Mouse (Mus musculus) liver, embryonic 13.5 days (tissue): ENCODE results near the gene Rccd1. TPM values are rescaled to one million over a fixed set of nuclear protein-coding genes. Genes with fewer than 3 reads are reported as not detected.
A peak's percentile ranks its signal among the peaks of the same experiment; 100 is the strongest.

Source experiments
- ATAC-seq: fragments of 200-750 bp; cut with Nextera tagmentation; 2 replicates; pipeline ENCODE4 v1.8.0; 2017; ENCODE audit warnings: low read depth, mild to moderate bottlenecking, moderate number of reproducible peaks, moderate library complexity
- DNase-seq: peaks from one replicate; pipeline ENCODE4 v3.0.0; 2022
- H3K27ac ChIP-seq: fragments of 300-500 bp; sonication (generic); 2 replicates; pipeline ENCODE4 v1.5.1; 2015; ENCODE audit warnings: moderate library complexity, mild to moderate bottlenecking, inconsistent platforms
- H3K27me3 ChIP-seq: fragments of 300-500 bp; sonication (generic); 2 replicates; pipeline ENCODE4 v1.6.1; 2015; ENCODE audit warnings: mild to moderate bottlenecking, inconsistent platforms
- H3K36me3 ChIP-seq: fragments of 300-500 bp; sonication (generic); 2 replicates; pipeline ENCODE4 v1.6.1; 2015; ENCODE audit warnings: mild to moderate bottlenecking, inconsistent platforms
- H3K4me1 ChIP-seq: fragments of 300-500 bp; sonication (generic); replicated peaks from 2 replicates; pipeline ENCODE4 v1.6.1; 2015; ENCODE audit warnings: inconsistent platforms
- H3K4me2 ChIP-seq: fragments of 300-500 bp; sonication (generic); 2 replicates; pipeline ENCODE4 v1.6.1; 2015; ENCODE audit warnings: inconsistent platforms, mild to moderate bottlenecking, moderate library complexity
- H3K4me3 ChIP-seq: fragments of 300-500 bp; sonication (generic); replicated peaks from 2 replicates; pipeline ENCODE4 v1.5.1; 2015; ENCODE audit warnings: mild to moderate bottlenecking, inconsistent platforms
- H3K9ac ChIP-seq: fragments of 300-500 bp; sonication (generic); 2 replicates; pipeline ENCODE4 v1.6.1; 2015; ENCODE audit warnings: mild to moderate bottlenecking, inconsistent platforms
- H3K9me3 ChIP-seq: fragments of 300-500 bp; sonication (generic); replicated peaks from 2 replicates; pipeline ENCODE4 v1.6.1; 2016; ENCODE audit warnings: inconsistent platforms
- WGBS: fragments of 180-500 bp; shearing (Covaris S2); methylation state at CpG from one replicate; pipeline ENCODE4 v1.1.7; 2015; ENCODE audit not compliant: insufficient replicate concordance; 5-methylcytosine and 5-hydroxymethylcytosine counted together
- polyA plus RNA-seq: library from polyadenylated mRNA; unstranded; fragments of >200 nt; fragmentation: Nextera tagmentation; extraction: Ambion mirVana; gene quantifications from 2 replicates; pipeline ENCODE4 v1.2.1, GENCODE M21; 2015

Rccd1 gene
- polyA plus RNA-seq, 1 experiment from 2014 or later: 3.4 TPM

- no peak for ATAC-seq
- H3K36me3 ChIP-seq: peaks cover 74% of the 10 kb centered on the region
Measured at GRCm38 (mm10) chr7:80298754-80299153, 25.5 kb downstream of the Rccd1 start.

GRCm38 (mm10) chr7:80297041-80297440, 27.2 kb downstream of the Rccd1 start:
- ATAC-seq (no peak), DNase-seq (no peak)
- H3K4me1 ChIP-seq: peaks cover 65% of the 10 kb centered on the region
- no peaks in the 10 kb centered on the region for H3K27me3 ChIP-seq
- no peak overlapping the region for H3K27ac ChIP-seq
- no peaks in the 10 kb centered on the region for H3K9me3 ChIP-seq
- 86% methylated on average over 3 of the region's 3 CpGs for WGBS
- peaks cover 59% of the 10 kb centered on the region for H3K36me3 ChIP-seq
- H3K9ac ChIP-seq: peak overlapping the region; percentile 98
- H3K4me3 ChIP-seq: peak overlapping the region; percentile 91
- peak overlapping the region; percentile 73 for H3K4me2 ChIP-seq

More at GRCm38 (mm10) chr7:80298754-80299153, 25.5 kb downstream of the Rccd1 start:
- H3K27me3 ChIP-seq: no peaks in the 10 kb centered on the region
- no peak overlapping the region for H3K27ac ChIP-seq
- H3K4me1 ChIP-seq: peaks cover 48% of the 10 kb centered on the region
- WGBS: 91% methylated on average over 4 of the region's 4 CpGs
- H3K4me2 ChIP-seq: no peak overlapping the region
- no peak overlapping the region; the same call in 1 of the 2 replicates for H3K4me3 ChIP-seq
- no peaks in the 10 kb centered on the region for H3K9me3 ChIP-seq
- DNase-seq: no peak
- no peak overlapping the region for H3K9ac ChIP-seq

- H3K9ac ChIP-seq: peak overlapping the region; percentile 98
- no peaks in the 10 kb centered on the region for H3K27me3 ChIP-seq
- 85% methylated on average over 6 of the region's 6 CpGs for WGBS
- ATAC-seq (no peak), DNase-seq (no peak)
- no peak overlapping the region for H3K27ac ChIP-seq
- H3K4me3 ChIP-seq: peak overlapping the region; percentile 91
- peaks cover 54% of the 10 kb centered on the region for H3K36me3 ChIP-seq
- H3K4me2 ChIP-seq: peak overlapping the region; percentile 73
- no peaks in the 10 kb centered on the region for H3K9me3 ChIP-seq
- H3K4me1 ChIP-seq: peaks cover 65% of the 10 kb centered on the region
Measured at GRCm38 (mm10) chr7:80296462-80296861, 27.8 kb downstream of the Rccd1 start.

GRCm38 (mm10) chr7:80294764-80295648, 29.2 kb downstream of the Rccd1 start:
- no peaks in the 10 kb centered on the region for H3K27me3 ChIP-seq
- H3K9ac ChIP-seq: peak overlapping the region; percentile 98
- H3K36me3 ChIP-seq: peaks cover 50% of the 10 kb centered on the region
- H3K4me1 ChIP-seq: peaks cover 64% of the 10 kb centered on the region
- no peaks in the 10 kb centered on the region for H3K9me3 ChIP-seq
- peak; percentile 38; the same call in 1 of the 2 replicates for ATAC-seq
- no peak for DNase-seq
- peak overlapping the region; percentile 91 for H3K4me3 ChIP-seq
- H3K27ac ChIP-seq: peak overlapping the region; percentile 93
- H3K4me2 ChIP-seq: peak overlapping the region; percentile 73
- 7% methylated on average over 37 of the region's 37 CpGs for WGBS

- Histone ChIP-seq H3K9me3 (no peaks in the 10 kb centered on the region), H3K27me3 (no peaks in the 10 kb centered on the region), H3K4me2 (peak within 1 kb of the TSS; percentile 73), H3K9ac (peak within 1 kb of the TSS; percentile 98), H3K27ac (peak within 1 kb of the TSS; percentile 93), H3K4me3 (peak within 1 kb of the TSS; percentile 91), H3K4me1 (peaks cover 56% of the 10 kb centered on the region), H3K36me3 (peaks cover 48% of the 10 kb centered on the region)
- WGBS: under 1% methylated on average over 52 of the region's 52 CpGs
- peak; percentile 100 for DNase-seq
- ATAC-seq: peak; percentile 98
Measured at GRCm38 (mm10) chr7:80294062-80294763, 30.0 kb downstream of the Rccd1 start, which contains the start of gene Prc1. TSS of gene Prc1 (plus strand) at chr7:80294450.

- no peak overlapping the region for H3K27ac ChIP-seq
- ATAC-seq (no peak), DNase-seq (no peak)
- H3K36me3 ChIP-seq: peaks cover 73% of the 10 kb centered on the region
- H3K9me3 ChIP-seq: no peaks in the 10 kb centered on the region
- H3K4me1 ChIP-seq: peaks cover 26% of the 10 kb centered on the region
- 80% methylated on average over 10 of the region's 10 CpGs for WGBS
- no peaks in the 10 kb centered on the region for H3K27me3 ChIP-seq
- no peak overlapping the region for H3K4me2 ChIP-seq
- H3K9ac ChIP-seq: no peak overlapping the region
- H3K4me3 ChIP-seq: no peak overlapping the region
Measured at GRCm38 (mm10) chr7:80287736-80288135, 36.5 kb downstream of the Rccd1 start.

GRCm38 (mm10) chr7:80285725-80286124, 38.5 kb downstream of the Rccd1 start:
- no peak for ATAC-seq
- Histone ChIP-seq H3K4me3 (no peak overlapping the region), H3K4me1 (peaks cover 18% of the 10 kb centered on the region), H3K9me3 (no peaks in the 10 kb centered on the region), H3K27me3 (no peaks in the 10 kb centered on the region), H3K9ac (no peak overlapping the region), H3K36me3 (peaks cover 75% of the 10 kb centered on the region), H3K4me2 (no peak overlapping the region), H3K27ac (no peak overlapping the region)
- DNase-seq: no peak
- 92% methylated on average over 6 of the region's 6 CpGs for WGBS

- no peaks in the 10 kb centered on the region for H3K9me3 ChIP-seq
- no peak for ATAC-seq
- H3K36me3 ChIP-seq: peaks cover 75% of the 10 kb centered on the region
- no peak overlapping the region for H3K27ac ChIP-seq
- no peaks in the 10 kb centered on the region for H3K27me3 ChIP-seq
- no peak overlapping the region for H3K4me3 ChIP-seq
- DNase-seq: no peak
- no peak overlapping the region for H3K9ac ChIP-seq
- 84% methylated on average over 5 of the region's 5 CpGs for WGBS
- no peak overlapping the region for H3K4me2 ChIP-seq
- H3K4me1 ChIP-seq: peaks cover 18% of the 10 kb centered on the region
Measured at GRCm38 (mm10) chr7:80284391-80284790, 39.9 kb downstream of the Rccd1 start.

- no peak overlapping the region for H3K9ac ChIP-seq
- ATAC-seq: 0 out of 2 replicates have a peak, but pooled peaks have one; percentile 43
- H3K36me3 ChIP-seq: peaks cover 79% of the 10 kb centered on the region
Measured at GRCm38 (mm10) chr7:80283226-80283918, 40.9 kb downstream of the Rccd1 start.

GRCm38 (mm10) chr7:80281646-80282045, 42.6 kb downstream of the Rccd1 start:
- Histone ChIP-seq H3K9me3 (no peaks in the 10 kb centered on the region), H3K4me2 (no peak overlapping the region), H3K4me3 (no peak overlapping the region), H3K27me3 (no peaks in the 10 kb centered on the region), H3K9ac (no peak overlapping the region), H3K36me3 (peaks cover 78% of the 10 kb centered on the region), H3K4me1 (peaks cover 16% of the 10 kb centered on the region), H3K27ac (no peak overlapping the region)
- WGBS: 84% methylated on average over 3 of the region's 3 CpGs
- no peak for ATAC-seq
- DNase-seq: no peak

More at GRCm38 (mm10) chr7:80283226-80283918, 40.9 kb downstream of the Rccd1 start:
- H3K9me3 ChIP-seq: no peaks in the 10 kb centered on the region
- no peak for DNase-seq
- H3K4me3 ChIP-seq: no peak overlapping the region
- 48% methylated on average over 3 of the region's 3 CpGs for WGBS
- H3K27ac ChIP-seq: 0 out of 2 replicates have a peak overlapping the region, but pooled peaks have one; percentile 0
- H3K4me1 ChIP-seq: peaks cover 18% of the 10 kb centered on the region
- no peaks in the 10 kb centered on the region for H3K27me3 ChIP-seq
- no peak overlapping the region for H3K4me2 ChIP-seq

GRCm38 (mm10) chr7:80280998-80281397, 43.3 kb downstream of the Rccd1 start:
- WGBS: 77% methylated on average over 2 of the region's 2 CpGs

More at GRCm38 (mm10) chr7:80280998-80281397, 43.3 kb downstream of the Rccd1 start:
- Histone ChIP-seq H3K9me3 (no peaks in the 10 kb centered on the region), H3K9ac (no peak overlapping the region), H3K4me3 (no peak overlapping the region), H3K4me2 (no peak overlapping the region), H3K27me3 (no peaks in the 10 kb centered on the region), H3K36me3 (peaks cover 78% of the 10 kb centered on the region), H3K27ac (no peak overlapping the region), H3K4me1 (peaks cover 17% of the 10 kb centered on the region)
- DNase-seq (no peak), ATAC-seq (no peak)
